Mouse (Mus musculus): Measurements from ENCODE around the gene Ubac2.
"Not testable (repeated sequence)": the region's sequence is repeated elsewhere in the genome, so short reads cannot be mapped to it uniquely, and the experiment has no call there.

Ubac2 gene

GRCm38 (mm10) chr14:121878176-121878858 is at the start of gene Ubac2:
TSS of gene Ubac2 (plus strand) at chr14:121878620.
- peak; percentile 97 for ATAC-seq (ENCODE audit: insufficient number of reproducible peaks, low FRiP score, low TSS enrichment)

- ATAC-seq (ENCODE audit: insufficient number of reproducible peaks, low FRiP score, low TSS enrichment): no peak
Measured at GRCm38 (mm10) chr14:121829816-121830442, 48.5 kb upstream of the Ubac2 start.

- peak; percentile 95 for ATAC-seq (ENCODE audit: insufficient number of reproducible peaks, low FRiP score, low TSS enrichment)
Measured at GRCm38 (mm10) chr14:121833001-121833520, 45.4 kb upstream of the Ubac2 start.

GRCm38 (mm10) chr14:121838161-121838560 is 40.3 kb upstream of the Ubac2 start:
- no peak for ATAC-seq (ENCODE audit: insufficient number of reproducible peaks, low FRiP score, low TSS enrichment)

- ATAC-seq (ENCODE audit: insufficient number of reproducible peaks, low FRiP score, low TSS enrichment): no peak
Measured at GRCm38 (mm10) chr14:121840217-121840616, 38.2 kb upstream of the Ubac2 start.

GRCm38 (mm10) chr14:121844486-121844885 is 33.9 kb upstream of the Ubac2 start:
- ATAC-seq (ENCODE audit: insufficient number of reproducible peaks, low FRiP score, low TSS enrichment): no peak

GRCm38 (mm10) chr14:121851231-121851630 is 27.2 kb upstream of the Ubac2 start:
- no peak for ATAC-seq (ENCODE audit: insufficient number of reproducible peaks, low FRiP score, low TSS enrichment)

- no peak for ATAC-seq (ENCODE audit: insufficient number of reproducible peaks, low FRiP score, low TSS enrichment)
Measured at GRCm38 (mm10) chr14:121852531-121852930, 25.9 kb upstream of the Ubac2 start.

- ATAC-seq (ENCODE audit: insufficient number of reproducible peaks, low FRiP score, low TSS enrichment): not testable (repeated sequence)
Measured at GRCm38 (mm10) chr14:121865162-121865561, 13.3 kb upstream of the Ubac2 start.

- ATAC-seq (ENCODE audit: insufficient number of reproducible peaks, low FRiP score, low TSS enrichment): no peak
Measured at GRCm38 (mm10) chr14:121866574-121866973, 11.8 kb upstream of the Ubac2 start.

GRCm38 (mm10) chr14:121869111-121869510 is 9.3 kb upstream of the Ubac2 start:
- no peak for ATAC-seq (ENCODE audit: insufficient number of reproducible peaks, low FRiP score, low TSS enrichment)

- ATAC-seq (ENCODE audit: insufficient number of reproducible peaks, low FRiP score, low TSS enrichment): no peak
Measured at GRCm38 (mm10) chr14:121872760-121873159, 5.7 kb upstream of the Ubac2 start.

GRCm38 (mm10) chr14:121873172-121873571 is 5.2 kb upstream of the Ubac2 start:
- no peak for ATAC-seq (ENCODE audit: insufficient number of reproducible peaks, low FRiP score, low TSS enrichment)

GRCm38 (mm10) chr14:121873646-121874045 is 4.8 kb upstream of the Ubac2 start:
- no peak for ATAC-seq (ENCODE audit: insufficient number of reproducible peaks, low FRiP score, low TSS enrichment)

- ATAC-seq (ENCODE audit: insufficient number of reproducible peaks, low FRiP score, low TSS enrichment): not testable (repeated sequence)
Measured at GRCm38 (mm10) chr14:121876190-121876589, 2.2 kb upstream of the Ubac2 start.

- no peak for ATAC-seq (ENCODE audit: insufficient number of reproducible peaks, low FRiP score, low TSS enrichment)
Measured at GRCm38 (mm10) chr14:121876860-121877259, 1.6 kb upstream of the Ubac2 start.

GRCm38 (mm10) chr14:121877640-121878039 is 780 bp upstream of the Ubac2 start:
- no peak for ATAC-seq (ENCODE audit: insufficient number of reproducible peaks, low FRiP score, low TSS enrichment)

GRCm38 (mm10) chr14:121878859-121879206 is 413 bp downstream of the Ubac2 start:
- ATAC-seq (ENCODE audit: insufficient number of reproducible peaks, low FRiP score, low TSS enrichment): peak; percentile 17; the same call in 1 of the 2 replicates

GRCm38 (mm10) chr14:121879266-121879840 is 933 bp downstream of the Ubac2 start:
- ATAC-seq (ENCODE audit: insufficient number of reproducible peaks, low FRiP score, low TSS enrichment): no peak

GRCm38 (mm10) chr14:121881211-121881610 is 2.8 kb downstream of the Ubac2 start:
- ATAC-seq (ENCODE audit: insufficient number of reproducible peaks, low FRiP score, low TSS enrichment): no peak

- no peak for ATAC-seq (ENCODE audit: insufficient number of reproducible peaks, low FRiP score, low TSS enrichment)
Measured at GRCm38 (mm10) chr14:121884150-121884797, 5.9 kb downstream of the Ubac2 start.
